12 mouse cellular contexts compared by ENCODE assay signal in genomic region chr6:52310366-52310765, GRCm38 (mm10). TPM values are rescaled to one million over a fixed set of nuclear protein-coding genes. Genes with fewer than 3 reads are reported as not detected.
A peak's percentile ranks its signal among the peaks of the same experiment; 100 is the strongest.
DNase-seq lines count a peak whose midpoint lies in the region; ATAC-seq lines count a peak whose summit lies in the region.
"Had no signal": no experiment of that assay in that cellular context is flagged by ENCODE, and none has a peak within 500 bp of the region (broad histone marks: within the 10 kb centered on the region; RNA-seq: fewer than 3 reads in every experiment).

No protein-coding gene starts in this region.

- H3K9me3 ChIP-seq in forebrain, embryonic 11.5 days (ENCODE audit: control insufficient read depth, low read length) = no peaks in the 10 kb centered on the region
- H3K9me3 ChIP-seq in forebrain, embryonic 14.5 days (replicated peaks; ENCODE audit: control insufficient read depth, low read length) = no peaks in the 10 kb centered on the region
- no peaks in the 10 kb centered on the region for H3K9me3 ChIP-seq in limb, embryonic 10.5 days (replicated peaks)

- WGBS in forebrain, embryonic 11.5 days = under 1% methylated on average over 24 of the region's 24 CpGs
- under 1% methylated on average over 24 of the region's 24 CpGs for WGBS in forebrain, embryonic 14.5 days
- WGBS in limb, embryonic 10.5 days = 2% methylated on average over 24 of the region's 24 CpGs

- no peak overlapping the region for H3K4me3 ChIP-seq in forebrain, embryonic 11.5 days (ENCODE audit: low read depth, low read length)
- no peak overlapping the region for H3K4me3 ChIP-seq in forebrain, embryonic 14.5 days (ENCODE audit: low read depth, low read length)
- peak overlapping the region; percentile 41 for H3K4me3 ChIP-seq in limb, embryonic 10.5 days

- peaks cover 98% of the 10 kb centered on the region for H3K27me3 ChIP-seq in forebrain, embryonic 11.5 days (ENCODE audit: control insufficient read depth, insufficient read depth, low read length)
- H3K27me3 ChIP-seq in forebrain, embryonic 14.5 days (replicated peaks; ENCODE audit: control insufficient read depth, insufficient read depth, low read length) = peaks cover 90% of the 10 kb centered on the region
- peaks cover 100% of the 10 kb centered on the region for H3K27me3 ChIP-seq in limb, embryonic 10.5 days (ENCODE audit: low read depth, poor library complexity, severe bottlenecking)

- no peak for ATAC-seq in forebrain, embryonic 11.5 days (replicated peaks; ENCODE audit: low FRiP score)
- ATAC-seq in forebrain, embryonic 14.5 days = no peak

- H3K9ac ChIP-seq in forebrain, embryonic 11.5 days (ENCODE audit: low read length) = no peak overlapping the region
- no peak overlapping the region for H3K9ac ChIP-seq in forebrain, embryonic 14.5 days (ENCODE audit: low read length)

- peak; percentile 61 for DNase-seq in forebrain, embryonic 11.5 days (ENCODE audit: low spot score)
- no peak for DNase-seq in forebrain, embryonic 14.5 days (ENCODE audit: low spot score)
- DNase-seq in right cerebral cortex, postnatal 25 days = peak; percentile 20
- no peak for DNase-seq in right cerebral cortex, postnatal 10 days (ENCODE audit: low spot score in 2 of 2)
- peak; percentile 61 for DNase-seq in limb, embryonic 10.5 days (ENCODE audit: low spot score)
- DNase-seq in gastrocnemius, postnatal 36 days = no peak
- no peak for DNase-seq in cerebellum, postnatal 25 days
- no peak for DNase-seq in gastrocnemius, postnatal 25 days
- DNase-seq: right cerebral cortex, postnatal 14 days had no signal

- H3K36me3 ChIP-seq in forebrain, embryonic 11.5 days (ENCODE audit: control insufficient read depth, insufficient read depth, low read length) = no peaks in the 10 kb centered on the region
- H3K36me3 ChIP-seq in forebrain, embryonic 14.5 days (ENCODE audit: control insufficient read depth, insufficient read depth, low read length) = no peaks in the 10 kb centered on the region
- no peaks in the 10 kb centered on the region for H3K36me3 ChIP-seq in limb, embryonic 10.5 days

- H3K4me2 ChIP-seq in forebrain, embryonic 11.5 days (ENCODE audit: low read depth, low read length, severe bottlenecking) = no peak overlapping the region
- H3K4me2 ChIP-seq in forebrain, embryonic 14.5 days (ENCODE audit: low read length) = no peak overlapping the region

- peaks cover 5% of the 10 kb centered on the region; the same call in 1 of the 2 replicates for H3K4me1 ChIP-seq in forebrain, embryonic 11.5 days (replicated peaks; ENCODE audit: control insufficient read depth, insufficient read depth, low read length)
- H3K4me1 ChIP-seq in forebrain, embryonic 14.5 days (ENCODE audit: control insufficient read depth, insufficient read depth, low read length) = no peaks in the 10 kb centered on the region
- peaks cover 66% of the 10 kb centered on the region for H3K4me1 ChIP-seq in limb, embryonic 10.5 days

- intact Hi-C loops in gastrocnemius, postnatal 36 days (cut with DNase I) = loop anchor here (10.0 kb wide), 1 partner anchor 1126 kb away; no protein-coding TSS in a partner anchor

- H3K27ac ChIP-seq in forebrain, embryonic 11.5 days (ENCODE audit: low read depth, low read length) = no peak overlapping the region
- no peak overlapping the region for H3K27ac ChIP-seq in forebrain, embryonic 14.5 days (ENCODE audit: low read depth, low read length)
- peak overlapping the region; percentile 62 for H3K27ac ChIP-seq in limb, embryonic 10.5 days
- H3K27ac ChIP-seq: macrophage had no signal

RNA-seq across cellular contexts. Expression of gene Evx1, which starts 2.9 kb away (rescaled TPM):
- polyA plus RNA-seq in forebrain, embryonic 11.5 days (2014; fragmentation: Nextera tagmentation; extraction: Ambion mirVana) = not detected in 2 replicates
- polyA plus RNA-seq in forebrain, embryonic 14.5 days (2014; fragmentation: Nextera tagmentation; extraction: Ambion mirVana) = not detected in 2 replicates
- polyA plus RNA-seq in limb, embryonic 10.5 days (2016; fragmentation: Nextera tagmentation; extraction: Ambion mirVana) = 1.4 and 3.7 TPM in 2 replicates
- total RNA-seq in gastrocnemius, postnatal 36 days (2021) = not detected
- total RNA-seq in gastrocnemius, postnatal 25 days (2021) = not detected
- total RNA-seq: layer of hippocampus, adult 8-10 months had no signal
- polyA plus RNA-seq: frontal cortex, adult 2 months; macrophage had no signal

RNA-seq across cellular contexts. Expression of gene Hoxa13, which starts 49.7 kb away (rescaled TPM):
- not detected in 2 replicates for polyA plus RNA-seq in forebrain, embryonic 11.5 days (2014; fragmentation: Nextera tagmentation; extraction: Ambion mirVana)
- not detected in 2 replicates for polyA plus RNA-seq in forebrain, embryonic 14.5 days (2014; fragmentation: Nextera tagmentation; extraction: Ambion mirVana)
- polyA plus RNA-seq in limb, embryonic 10.5 days (2016; fragmentation: Nextera tagmentation; extraction: Ambion mirVana) = 2.7 and 11.1 TPM in 2 replicates
- 1 to 10 TPM; 2.4 to 3.6 TPM for total RNA-seq in gastrocnemius, postnatal 36 days (2021)
- total RNA-seq in gastrocnemius, postnatal 25 days (2021) = 1 to 10 TPM in 1 of 2 experiments, under 1 TPM in 1; 0.48 to 2.1 TPM
- total RNA-seq: layer of hippocampus, adult 8-10 months had no signal
- polyA plus RNA-seq: frontal cortex, adult 2 months; macrophage had no signal

Comparison
In these comparisons a context has a peak if more than half of its experiments do, and no peak if none do; other contexts are left out.
1. DNase-seq: peak in forebrain, embryonic 11.5 days (single experiment), right cerebral cortex, postnatal 25 days (single experiment) and limb, embryonic 10.5 days (single experiment); none in forebrain, embryonic 14.5 days (single experiment), right cerebral cortex, postnatal 10 days (0 of 2), gastrocnemius, postnatal 36 days (0 of 2), cerebellum, postnatal 25 days (0 of 2) and gastrocnemius, postnatal 25 days (single experiment).